Mouse (Mus musculus): ENCODE results near the gene Tmem256.

Tmem256 gene

DNA sequence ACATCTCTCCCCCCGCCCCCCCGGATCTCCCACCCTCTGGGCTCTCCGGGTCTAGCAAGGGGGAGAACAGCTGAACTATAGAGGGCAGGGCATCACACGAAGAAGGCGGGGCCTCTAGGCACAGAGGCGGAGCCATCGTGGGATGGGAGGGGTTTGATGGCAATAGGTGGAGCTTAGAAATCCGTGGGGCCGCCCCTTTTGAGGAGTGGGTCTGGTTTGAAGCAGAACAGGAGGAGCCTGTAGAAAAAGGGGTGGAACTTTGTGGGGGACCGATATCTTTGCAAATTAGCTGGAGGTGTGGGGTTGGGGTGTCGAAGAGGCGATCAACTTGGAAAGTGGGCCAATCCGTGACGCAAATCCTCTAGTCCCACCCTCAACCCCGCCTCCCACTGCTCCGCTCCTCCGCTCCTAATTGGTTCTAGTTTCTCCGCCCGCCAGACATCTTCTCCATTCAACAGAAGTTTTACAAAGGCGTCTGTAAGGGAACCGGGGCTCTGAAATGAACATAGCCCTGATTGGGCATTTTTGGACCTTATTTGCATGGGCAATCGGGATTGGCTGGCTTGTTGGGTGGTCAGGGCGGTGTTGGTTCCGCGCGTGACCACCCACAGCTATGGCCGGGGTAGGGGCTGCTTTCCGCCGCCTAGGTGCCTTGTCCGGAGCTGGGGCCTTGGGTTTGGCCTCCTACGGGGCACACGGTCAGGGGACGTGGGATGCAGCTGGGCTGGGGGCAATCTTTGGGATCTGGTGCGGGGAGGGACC lies at the start of gene Tmem256:
Gene Tmem256 (plus strand): TSS at position 563 of the 762 bp plus-strand sequence.
- peak; percentile 99 for DNase-seq

- DNase-seq, result no peak
Observed at GRCm38 (mm10) chr11:69789431-69789830, 48.9 kb upstream of the Tmem256 start.

DNA sequence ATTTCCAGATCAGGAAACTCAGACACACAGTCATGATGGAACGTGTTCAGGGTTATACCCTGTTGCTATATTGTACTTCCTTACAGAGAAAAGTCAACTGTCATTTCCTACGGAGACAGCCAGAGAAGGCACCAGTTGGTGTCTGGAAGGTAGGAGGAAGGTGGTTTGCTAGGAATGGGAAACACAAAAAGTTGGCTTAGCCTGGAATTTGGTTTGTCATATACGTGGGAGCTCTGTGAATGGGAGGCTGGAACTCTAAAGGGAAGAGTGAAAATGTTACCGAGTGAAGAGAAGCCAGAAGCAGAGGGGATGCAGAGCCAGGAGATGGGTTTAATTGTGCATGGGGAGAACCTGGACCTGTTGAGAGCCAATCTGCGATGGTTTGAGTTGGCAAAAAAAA lies 46.9 kb upstream of the Tmem256 start:
- DNase-seq, result no peak

- DNase-seq, result no peak
Observed at GRCm38 (mm10) chr11:69793429-69793828, 44.9 kb upstream of the Tmem256 start.

DNA sequence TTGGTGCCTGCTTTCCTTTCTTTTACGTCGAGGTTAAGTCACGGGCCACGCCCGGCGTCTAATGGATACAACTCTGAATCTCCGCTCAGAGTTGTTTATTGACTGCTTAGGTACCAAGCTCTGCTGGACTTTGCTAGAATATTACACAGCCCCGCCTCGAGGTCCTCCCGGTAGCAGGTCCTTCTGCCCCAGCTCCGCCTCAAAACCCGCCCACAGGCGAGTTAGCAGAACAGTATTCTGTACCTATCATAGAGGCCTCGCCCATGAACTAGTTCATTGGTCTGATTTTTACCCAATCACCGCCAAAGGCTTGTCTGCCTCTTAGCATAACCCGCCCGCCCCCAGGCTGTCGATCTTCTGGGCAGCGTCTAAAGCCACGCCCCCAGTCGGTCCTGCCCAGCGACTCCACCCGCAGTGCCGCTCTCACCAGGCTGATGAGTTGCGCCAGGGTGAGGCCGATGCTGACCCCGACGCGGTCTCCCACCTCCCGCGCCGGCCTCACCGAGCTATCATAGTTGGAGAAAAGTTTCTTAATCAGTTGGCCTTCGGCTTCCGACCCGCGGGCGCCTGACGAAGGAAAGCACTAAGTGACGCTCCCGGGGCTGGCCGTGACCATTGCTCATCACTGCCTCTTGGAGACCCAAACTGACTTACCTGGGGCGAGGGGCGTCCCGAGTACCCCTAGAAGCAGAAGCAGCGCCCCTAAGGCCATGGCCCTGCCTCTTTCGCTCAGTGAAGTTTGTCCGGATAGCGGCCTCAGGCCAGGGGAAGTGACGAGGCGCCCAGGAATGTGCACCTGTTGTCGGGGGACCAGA lies 42.9 kb upstream of the Tmem256 start, which contains the start of gene Chrnb1:
Gene Chrnb1 (minus strand): TSS at position 776 of the 815 bp plus-strand sequence.
- peak; percentile 99 for DNase-seq

GRCm38 (mm10) chr11:69795983-69796435 lies 42.3 kb upstream of the Tmem256 start:
- no peak for DNase-seq

GRCm38 (mm10) chr11:69797924-69798323 lies 40.4 kb upstream of the Tmem256 start:
- DNase-seq, result no peak

DNA sequence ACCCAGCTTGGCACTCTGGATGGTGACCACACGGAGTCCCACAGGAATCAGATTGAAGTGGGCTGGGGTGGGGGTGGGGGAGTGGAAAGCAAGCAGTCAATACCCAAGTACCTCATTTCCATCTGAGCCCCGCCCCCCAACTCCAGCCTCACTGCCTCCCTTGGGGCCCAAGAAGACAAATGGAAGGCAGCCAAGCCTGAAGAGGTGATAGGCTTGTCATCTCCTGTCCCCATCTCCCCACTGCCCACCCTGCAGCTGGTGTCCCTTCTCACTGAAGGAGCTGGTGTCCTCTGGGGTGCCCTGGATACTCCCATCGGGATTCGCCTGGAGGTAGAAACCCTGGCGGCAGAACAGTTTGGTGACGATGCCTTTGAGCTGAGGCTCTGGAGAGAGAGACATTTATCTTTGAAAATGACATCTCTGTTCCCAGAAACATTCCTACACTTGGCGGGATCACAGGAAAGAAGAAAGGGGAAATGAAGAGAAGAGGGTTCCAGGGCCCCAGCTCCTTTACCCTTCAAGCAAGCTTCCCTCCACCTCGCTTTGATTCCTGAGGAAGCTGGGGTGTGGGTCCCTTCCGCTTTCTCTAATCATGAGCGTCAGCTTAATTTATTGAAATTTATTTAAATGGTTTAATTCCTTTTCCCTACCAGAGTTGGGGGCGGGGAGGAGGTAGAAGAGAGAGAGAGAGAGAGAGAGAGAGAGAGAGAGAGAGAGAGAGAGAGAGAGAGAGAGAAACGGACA lies 38.7 kb upstream of the Tmem256 start:
- no peak for DNase-seq

GRCm38 (mm10) chr11:69800138-69800391 lies 38.2 kb upstream of the Tmem256 start:
- no peak for DNase-seq

DNA sequence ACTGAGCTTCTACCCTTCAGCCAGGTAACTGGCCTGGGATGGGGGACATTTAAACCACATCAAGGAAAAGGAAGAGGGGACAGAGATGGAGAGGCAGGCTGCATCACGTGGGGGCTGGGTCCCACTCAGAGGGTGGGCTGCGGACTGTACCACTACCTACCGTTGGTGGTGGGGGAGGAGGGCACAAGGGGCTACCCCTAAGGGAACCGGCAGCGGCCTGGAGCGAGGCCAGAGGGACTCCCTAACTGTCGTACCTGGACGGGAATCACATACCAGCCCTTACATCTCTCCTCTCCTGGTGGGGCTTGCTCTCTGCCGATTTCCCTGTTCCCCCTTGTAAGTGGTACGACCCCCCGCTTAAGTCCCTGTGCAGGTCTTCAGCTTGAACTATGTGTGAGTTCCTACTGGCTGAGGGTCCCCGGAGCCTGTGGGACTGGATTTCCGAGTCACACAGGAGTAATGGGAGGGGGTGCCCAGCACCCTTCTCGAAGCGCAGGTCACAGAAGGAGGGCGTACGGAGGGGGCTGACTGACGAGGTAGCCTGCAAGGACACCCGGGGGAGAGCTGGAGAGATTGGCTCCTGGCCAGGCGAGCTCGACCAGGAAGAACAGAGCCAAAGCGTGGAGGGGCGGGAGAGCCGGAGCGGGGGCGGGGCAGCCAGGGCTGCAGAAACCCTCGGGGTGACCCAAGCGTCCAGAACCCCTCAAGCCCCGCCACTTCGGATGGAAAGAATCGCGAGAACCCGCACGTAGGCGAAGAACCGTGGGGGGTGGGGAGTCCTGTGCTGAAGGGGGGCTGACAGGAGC lies 37.7 kb upstream of the Tmem256 start:
- peak; percentile 44 for DNase-seq

GRCm38 (mm10) chr11:69801379-69801977 lies 36.8 kb upstream of the Tmem256 start, which contains the start of gene Fgf11:
Gene Fgf11, minus strand, starts transcription at chr11:69801857.
- no peak for DNase-seq

- peak; percentile 72 for DNase-seq
Observed at GRCm38 (mm10) chr11:69802648-69803105, 35.6 kb upstream of the Tmem256 start.

GRCm38 (mm10) chr11:69803328-69803727 lies 35.0 kb upstream of the Tmem256 start:
- DNase-seq, result no peak

- DNase-seq, result peak; percentile 79
Observed at GRCm38 (mm10) chr11:69803786-69804651, 34.3 kb upstream of the Tmem256 start.

GRCm38 (mm10) chr11:69804652-69804940 lies 33.7 kb upstream of the Tmem256 start:
- peak; percentile 54 for DNase-seq

- peak; percentile 91 for DNase-seq
Observed at GRCm38 (mm10) chr11:69804972-69805909, 33.1 kb upstream of the Tmem256 start, which contains the start of gene Tmem102. Gene Tmem102, minus strand, starts transcription at chr11:69805624.

GRCm38 (mm10) chr11:69806378-69806777 lies 31.9 kb upstream of the Tmem256 start:
- no peak for DNase-seq

DNA sequence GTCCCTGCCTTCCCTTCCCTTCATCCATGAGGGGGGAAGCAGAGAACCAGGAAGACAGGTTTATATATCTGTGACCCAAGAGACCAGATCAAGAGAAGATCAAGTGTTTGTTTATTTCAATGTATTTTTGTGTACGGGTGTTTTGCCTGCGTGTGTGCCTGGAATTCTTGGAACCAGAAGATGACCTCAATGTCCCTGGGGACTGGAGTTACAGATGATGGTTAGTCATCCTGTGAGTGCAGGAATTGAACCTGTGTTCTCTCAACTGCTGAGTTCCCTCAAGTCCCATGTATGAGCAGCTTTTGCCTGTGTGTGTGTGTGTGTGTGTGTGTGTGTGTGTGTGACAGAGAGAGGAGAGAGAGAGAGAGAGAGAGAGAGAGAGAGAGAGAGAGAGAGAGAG lies 30.7 kb upstream of the Tmem256 start:
- DNase-seq, result no peak

GRCm38 (mm10) chr11:69810280-69810679 lies 28.0 kb upstream of the Tmem256 start:
- DNase-seq, result no peak

- DNase-seq, result no peak
Observed at GRCm38 (mm10) chr11:69815155-69815554, 23.2 kb upstream of the Tmem256 start, which contains the start of gene Gm39566. Gene Gm39566, minus strand, starts transcription at chr11:69815298.
